Mouse (Mus musculus) embryo, embryonic 11 days (tissue): ENCODE data around the gene E130218I03Rik.
"Not testable (repeated sequence)": the region's sequence is repeated elsewhere in the genome, so short reads cannot be mapped to it uniquely, and the experiment has no call there.

Source experiments
- DNase-seq: peaks from one replicate; pipeline ENCODE4 v3.0.0-alpha.2; 2015

E130218I03Rik gene

GRCm38 (mm10) chr4:134252131-134252910 lies 8.9 kb downstream of the E130218I03Rik start:
- peak; percentile 50 for DNase-seq

GRCm38 (mm10) chr4:134252911-134253721 lies 9.7 kb downstream of the E130218I03Rik start:
- DNase-seq, result peak; percentile 60

GRCm38 (mm10) chr4:134253722-134254324 lies 10.4 kb downstream of the E130218I03Rik start, which contains the start of gene Grrp1:
Grrp1 (minus strand) TSS chr4:134254106.
- peak; percentile 72 for DNase-seq

GRCm38 (mm10) chr4:134254835-134255234 lies 11.4 kb downstream of the E130218I03Rik start:
- DNase-seq, result no peak

- no peak for DNase-seq
Measured at GRCm38 (mm10) chr4:134255854-134256253, 12.4 kb downstream of the E130218I03Rik start.

- peak; percentile 67 for DNase-seq
Measured at GRCm38 (mm10) chr4:134256407-134257197, 13.1 kb downstream of the E130218I03Rik start.

GRCm38 (mm10) chr4:134257198-134258009 lies 13.9 kb downstream of the E130218I03Rik start:
- DNase-seq, result peak; percentile 56

GRCm38 (mm10) chr4:134258354-134258753 lies 14.9 kb downstream of the E130218I03Rik start:
- DNase-seq, result no peak

GRCm38 (mm10) chr4:134263191-134263590 lies 19.7 kb downstream of the E130218I03Rik start:
- peak; percentile 65 for DNase-seq

GRCm38 (mm10) chr4:134265860-134266585 lies 22.6 kb downstream of the E130218I03Rik start:
- no peak for DNase-seq

GRCm38 (mm10) chr4:134268102-134268655 lies 24.7 kb downstream of the E130218I03Rik start:
- DNase-seq, result no peak

- DNase-seq, result not testable (repeated sequence)
Measured at GRCm38 (mm10) chr4:134269622-134270021, 26.2 kb downstream of the E130218I03Rik start.

- no peak for DNase-seq
Measured at GRCm38 (mm10) chr4:134271979-134272378, 28.5 kb downstream of the E130218I03Rik start.

- no peak for DNase-seq
Measured at GRCm38 (mm10) chr4:134272731-134273416, 29.4 kb downstream of the E130218I03Rik start.

GRCm38 (mm10) chr4:134273417-134274345 lies 30.2 kb downstream of the E130218I03Rik start:
- DNase-seq, result peak; percentile 67

GRCm38 (mm10) chr4:134284942-134285341 lies 41.5 kb downstream of the E130218I03Rik start:
- DNase-seq, result no peak

GRCm38 (mm10) chr4:134286226-134287167 lies 43.0 kb downstream of the E130218I03Rik start:
- peak; percentile 47 for DNase-seq
